Mouse (Mus musculus) myocyte (in vitro differentiated cells): ENCODE measurements around the gene Ppp1r3a.

Experiments
- CEBPB ChIP-seq: IDR thresholded peaks from 2 replicates; pipeline ENCODE4 v1.6.1; 2011; ENCODE audit warnings: mild to moderate bottlenecking, moderate library complexity; ENCODE audit not compliant: poor library complexity, insufficient read depth, severe bottlenecking
- E2F4 ChIP-seq: IDR thresholded peaks from one replicate; pipeline ENCODE4 v1.6.1; 2011; ENCODE audit warnings: mild to moderate bottlenecking, control low read depth, moderate library complexity; ENCODE audit not compliant: insufficient read depth
- MAX ChIP-seq: IDR thresholded peaks from one replicate; pipeline ENCODE4 v1.6.1; 2011; ENCODE audit warnings: low read depth, mild to moderate bottlenecking, control low read depth
- MYOD1 ChIP-seq, 3 experiments: IDR thresholded peaks; one replicate each; pipeline ENCODE4 v1.6.1; 2011; ENCODE audit warnings: control low read depth in 2 of 3, low read depth in 2 of 3, mild to moderate bottlenecking in 2 of 3, moderate library complexity in 1 of 3; ENCODE audit not compliant: insufficient read length in 2 of 3, control insufficient read depth in 1 of 3
- MYOG ChIP-seq, 3 experiments: IDR thresholded peaks; one replicate each; pipeline ENCODE4 v1.6.1; 2011; ENCODE audit warnings: control low read depth in 2 of 3, low read depth in 2 of 3, mild to moderate bottlenecking in 2 of 3; ENCODE audit not compliant: insufficient read length in 2 of 3, control insufficient read depth in 1 of 3, insufficient read depth in 1 of 3
- POLR2A ChIP-seq: IDR thresholded peaks from one replicate; pipeline ENCODE4 v1.6.1; 2011; ENCODE audit warnings: low read depth, mild to moderate bottlenecking, control low read depth, moderate library complexity; ENCODE audit not compliant: insufficient read length
- POLR2AphosphoS2 ChIP-seq: IDR thresholded peaks from one replicate; pipeline ENCODE4 v1.6.1; 2011; ENCODE audit warnings: low read depth, control low read depth; ENCODE audit not compliant: insufficient read length
- REST ChIP-seq: IDR thresholded peaks from one replicate; pipeline ENCODE4 v1.6.1; 2011; ENCODE audit warnings: mild to moderate bottlenecking, control low read depth, moderate library complexity; ENCODE audit not compliant: insufficient read depth, insufficient read length
- SRF ChIP-seq: IDR thresholded peaks from one replicate; pipeline ENCODE4 v1.6.1; 2011; ENCODE audit warnings: low read depth; ENCODE audit not compliant: control insufficient read depth, insufficient read length
- TCF12 ChIP-seq: IDR thresholded peaks from one replicate; pipeline ENCODE4 v1.6.1; 2011; ENCODE audit warnings: mild to moderate bottlenecking, control low read depth; ENCODE audit not compliant: poor library complexity, insufficient read depth, severe bottlenecking
- TCF3 ChIP-seq: IDR thresholded peaks from one replicate; pipeline ENCODE4 v1.6.1; 2011; ENCODE audit warnings: low read depth, control low read depth; ENCODE audit not compliant: insufficient read length
- USF1 ChIP-seq: IDR thresholded peaks from one replicate; pipeline ENCODE4 v1.6.1; 2011; ENCODE audit warnings: low read depth, mild to moderate bottlenecking, control low read depth, moderate library complexity

GRCm38 (mm10) chr6:14715129-14715989 is 39.7 kb downstream of the Ppp1r3a start:
- TF ChIP-seq POLR2A = no peak
- TF ChIP-seq MAX = no peak
- TF ChIP-seq USF1 = no peak
- no peak for TF ChIP-seq MYOG (IDR thresholded peaks at IDR 0.05; ENCODE audit: control insufficient read depth in 1 of 3, insufficient read depth in 1 of 3, insufficient read length in 2 of 3, low read depth in 2 of 3)
- TF ChIP-seq E2F4 = no peak
- TF ChIP-seq CEBPB = no peak
- TF ChIP-seq TCF12 = no peak
- no peak for TF ChIP-seq TCF3
- no peak for TF ChIP-seq SRF
- TF ChIP-seq MYOD1 (IDR thresholded peaks at IDR 0.05; ENCODE audit: control insufficient read depth in 1 of 3, insufficient read length in 2 of 3, low read depth in 2 of 3) = no peak
- TF ChIP-seq POLR2AphosphoS2 = no peak
- TF ChIP-seq REST = no peak
